Mouse (Mus musculus) embryonic facial prominence, embryonic 11.5 days (tissue): Measurements from ENCODE around the gene Scamp1. TPM values are rescaled to one million over a fixed set of nuclear protein-coding genes. Genes with fewer than 3 reads are reported as not detected.
A peak's percentile ranks its signal among the peaks of the same experiment; 100 is the strongest.
"Not testable (repeated sequence)": the region's sequence is repeated elsewhere in the genome, so short reads cannot be mapped to it uniquely, and the experiment has no call there.

Experiments used
- ATAC-seq: fragments of 200-750 bp; cut with Nextera tagmentation; replicated peaks from 2 replicates; pipeline ENCODE4 v1.8.0; 2017; ENCODE audit warnings: low read depth; ENCODE audit not compliant: insufficient number of reproducible peaks, low FRiP score, low TSS enrichment
- DNase-seq: peaks from one replicate; pipeline ENCODE4 v3.0.0-alpha.2; 2015; ENCODE audit warnings: low spot score
- H3K27ac ChIP-seq: fragments of 300-500 bp; sonication (generic); replicated peaks from 2 replicates; pipeline ENCODE4 v1.5.1; 2014; ENCODE audit warnings: mild to moderate bottlenecking, low read depth, low read length, control low read depth
- H3K27me3 ChIP-seq: fragments of 300-500 bp; sonication (generic); 2 replicates; pipeline ENCODE4 v1.6.1; 2014; ENCODE audit warnings: mild to moderate bottlenecking, low read length, moderate library complexity, mixed read lengths; ENCODE audit not compliant: control insufficient read depth, insufficient read depth
- H3K36me3 ChIP-seq: fragments of 300-500 bp; sonication (generic); replicated peaks from 2 replicates; pipeline ENCODE4 v1.6.1; 2014; ENCODE audit warnings: low read depth, mild to moderate bottlenecking, low read length, moderate library complexity, mixed read lengths; ENCODE audit not compliant: control insufficient read depth, insufficient read depth
- H3K4me1 ChIP-seq: fragments of 300-500 bp; sonication (generic); 2 replicates; pipeline ENCODE4 v1.6.1; 2014; ENCODE audit warnings: low read length, mixed read lengths; ENCODE audit not compliant: control insufficient read depth, insufficient read depth
- H3K4me2 ChIP-seq: fragments of 300-500 bp; sonication (generic); 2 replicates; pipeline ENCODE4 v1.6.1; 2014; ENCODE audit warnings: low read depth, mild to moderate bottlenecking, control low read depth, low read length, moderate library complexity
- H3K4me3 ChIP-seq: fragments of 300-500 bp; sonication (generic); 2 replicates; pipeline ENCODE4 v1.5.1; 2014; ENCODE audit warnings: low read depth, low read length, control low read depth
- H3K9ac ChIP-seq: fragments of 300-500 bp; sonication (generic); replicated peaks from 2 replicates; pipeline ENCODE4 v1.6.1; 2014; ENCODE audit warnings: mild to moderate bottlenecking, control low read depth, low read length
- H3K9me3 ChIP-seq: fragments of 300-500 bp; sonication (generic); replicated peaks from 2 replicates; pipeline ENCODE4 v1.6.1; 2016; ENCODE audit warnings: mild to moderate bottlenecking, low read length, inconsistent platforms, mixed read lengths; ENCODE audit not compliant: control insufficient read depth
- WGBS: fragments of 180-500 bp; shearing (Covaris S2); extraction: QIAGEN DNeasy Blood & Tissue Kit; methylation state at CpG from one replicate; pipeline ENCODE4 v1.1.7; 2014; 5-methylcytosine and 5-hydroxymethylcytosine counted together
- polyA plus RNA-seq: library from polyadenylated mRNA; unstranded; fragments of >200 nt; fragmentation: Nextera tagmentation; extraction: Ambion mirVana; gene quantifications from 2 replicates; pipeline ENCODE4 v1.2.1, GENCODE M21; 2014

Gene Scamp1
- polyA plus RNA-seq = 26.2 and 29.6 TPM in 2 replicates

GRCm38 (mm10) chr13:94285281-94285871 is at the start of gene Scamp1:
Gene Scamp1, minus strand, starts transcription at chr13:94285857.
- H3K27me3 ChIP-seq = no peaks in the 10 kb centered on the region
- under 1% methylated on average over 59 of the region's 62 CpGs for WGBS
- peak within 1 kb of the TSS; percentile 79 for H3K4me2 ChIP-seq
- DNase-seq = peak; percentile 94
- no peaks in the 10 kb centered on the region; the same call in 1 of the 2 replicates for H3K4me1 ChIP-seq
- H3K9me3 ChIP-seq = no peaks in the 10 kb centered on the region
- peak within 1 kb of the TSS; percentile 92 for H3K4me3 ChIP-seq
- H3K27ac ChIP-seq = peak within 1 kb of the TSS; percentile 52; the same call in 1 of the 2 replicates
- H3K36me3 ChIP-seq = no peaks in the 10 kb centered on the region
- peak within 1 kb of the TSS; percentile 84 for H3K9ac ChIP-seq
- peak; percentile 99 for ATAC-seq

GRCm38 (mm10) chr13:94330392-94330979 is 44.8 kb upstream of the Scamp1 start:
- ATAC-seq (no peak), DNase-seq (no peak)
- Histone ChIP-seq H3K27ac (no peak overlapping the region), H3K9ac (no peak overlapping the region), H3K4me2 (no peak overlapping the region), H3K9me3 (no peaks in the 10 kb centered on the region), H3K27me3 (no peaks in the 10 kb centered on the region), H3K4me1 (no peaks in the 10 kb centered on the region), H3K36me3 (no peaks in the 10 kb centered on the region), H3K4me3 (no peak overlapping the region)
- WGBS = 74% methylated on average over 3 of the region's 3 CpGs

- not testable (repeated sequence) for DNase-seq, ATAC-seq, H3K4me1 ChIP-seq, H3K4me3 ChIP-seq, H3K27me3 ChIP-seq, H3K4me2 ChIP-seq, H3K27ac ChIP-seq, H3K9ac ChIP-seq, H3K36me3 ChIP-seq, H3K9me3 ChIP-seq
- WGBS = 92% methylated on average over 6 of the region's 6 CpGs
Measured at GRCm38 (mm10) chr13:94329005-94329404, 43.3 kb upstream of the Scamp1 start.

GRCm38 (mm10) chr13:94328063-94328462 is 42.4 kb upstream of the Scamp1 start:
- no peak overlapping the region for H3K27ac ChIP-seq
- H3K9me3 ChIP-seq = no peaks in the 10 kb centered on the region
- no peaks in the 10 kb centered on the region for H3K27me3 ChIP-seq
- H3K9ac ChIP-seq = no peak overlapping the region
- WGBS = 67% methylated on average over 3 of the region's 3 CpGs
- DNase-seq = peak; percentile 4
- no peak overlapping the region for H3K4me3 ChIP-seq
- H3K4me1 ChIP-seq = no peaks in the 10 kb centered on the region
- no peak overlapping the region for H3K4me2 ChIP-seq
- no peak for ATAC-seq
- H3K36me3 ChIP-seq = no peaks in the 10 kb centered on the region

GRCm38 (mm10) chr13:94322475-94322874 is 36.8 kb upstream of the Scamp1 start:
- H3K27ac ChIP-seq = no peak overlapping the region
- WGBS = 89% methylated on average over 4 of the region's 4 CpGs
- no peaks in the 10 kb centered on the region for H3K9me3 ChIP-seq
- no peaks in the 10 kb centered on the region for H3K4me1 ChIP-seq
- no peak for ATAC-seq
- H3K27me3 ChIP-seq = no peaks in the 10 kb centered on the region
- H3K4me3 ChIP-seq = no peak overlapping the region
- DNase-seq = no peak
- H3K36me3 ChIP-seq = no peaks in the 10 kb centered on the region
- H3K9ac ChIP-seq = no peak overlapping the region
- H3K4me2 ChIP-seq = no peak overlapping the region

GRCm38 (mm10) chr13:94321094-94321792 is 35.6 kb upstream of the Scamp1 start:
- Histone ChIP-seq H3K4me3 (no peak overlapping the region), H3K9me3 (no peaks in the 10 kb centered on the region), H3K9ac (no peak overlapping the region), H3K27me3 (no peaks in the 10 kb centered on the region), H3K36me3 (no peaks in the 10 kb centered on the region), H3K27ac (no peak overlapping the region), H3K4me1 (no peaks in the 10 kb centered on the region), H3K4me2 (no peak overlapping the region)
- DNase-seq (no peak), ATAC-seq (no peak)
- WGBS = 93% methylated on average over 1 of the region's 1 CpGs

GRCm38 (mm10) chr13:94316975-94317511 is 31.4 kb upstream of the Scamp1 start:
- Histone ChIP-seq H3K27ac (no peak overlapping the region), H3K4me1 (no peaks in the 10 kb centered on the region), H3K36me3 (no peaks in the 10 kb centered on the region), H3K9ac (no peak overlapping the region), H3K4me3 (no peak overlapping the region), H3K9me3 (no peaks in the 10 kb centered on the region), H3K27me3 (no peaks in the 10 kb centered on the region), H3K4me2 (no peak overlapping the region)
- 83% methylated on average over 10 of the region's 10 CpGs for WGBS
- no peak for DNase-seq
- no peak for ATAC-seq

GRCm38 (mm10) chr13:94312812-94313211 is 27.2 kb upstream of the Scamp1 start:
- H3K9me3 ChIP-seq, H3K27ac ChIP-seq, H3K4me3 ChIP-seq, H3K36me3 ChIP-seq, H3K9ac ChIP-seq, H3K4me1 ChIP-seq, DNase-seq, ATAC-seq, H3K27me3 ChIP-seq, H3K4me2 ChIP-seq: not testable (repeated sequence)
- 86% methylated on average over 8 of the region's 8 CpGs for WGBS
